Mouse (Mus musculus) bone marrow macrophage, adult 2 months (primary cell): ENCODE data around the gene Zcchc12.

Experiments
- CTCF ChIP-seq: IDR thresholded peaks from 2 replicates; pipeline ENCODE4 v1.5.1; 2012; ENCODE audit warnings: low read depth, mild to moderate bottlenecking, low read length, moderate library complexity
- POLR2A ChIP-seq: IDR thresholded peaks from 2 replicates; pipeline ENCODE4 v1.6.1; 2012; ENCODE audit warnings: mild to moderate bottlenecking, low read depth, low read length, borderline replicate concordance

DNA sequence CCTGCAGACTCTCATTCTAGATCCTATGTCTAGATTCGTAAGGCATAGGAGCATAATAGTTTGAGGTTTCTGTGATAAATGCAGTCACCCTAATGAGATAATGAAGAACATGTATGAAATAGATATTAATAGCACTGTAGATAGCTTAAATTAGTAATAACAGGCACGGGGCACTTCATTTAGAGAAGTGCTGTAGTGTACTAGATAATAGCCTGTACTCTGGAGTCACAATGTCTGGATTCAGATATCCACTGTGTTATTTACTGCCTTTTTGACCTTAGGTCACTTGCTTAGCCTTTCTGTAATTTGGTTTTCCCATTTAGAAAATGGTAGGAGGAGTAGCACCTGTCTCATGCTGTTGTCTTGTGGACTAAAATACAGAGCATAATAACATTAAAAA lies 39.0 kb upstream of the Zcchc12 start:
- TF ChIP-seq CTCF (no peak), POLR2A (no peak)
